Mouse (Mus musculus): Measurements from ENCODE around the gene Gm17545. TPM values are rescaled to one million over a fixed set of nuclear protein-coding genes. Genes with fewer than 3 reads are reported as not detected.

Gene Gm17545
- polyA plus RNA-seq, 1 experiment from 2014 or later: not detected

GRCm38 (mm10) chr9:22478946-22479345 is 24.9 kb downstream of the Gm17545 start:
- no peak for TF ChIP-seq CTCF (IDR thresholded peaks at IDR 0.05; ENCODE audit: low read depth)
- H3K9ac ChIP-seq (ENCODE audit: low read depth, low read length): no peak overlapping the region

GRCm38 (mm10) chr9:22483866-22484561 is 29.9 kb downstream of the Gm17545 start:
- H3K4me2 ChIP-seq (ENCODE audit: low read length): no peak overlapping the region
- no peak overlapping the region for H3K4me3 ChIP-seq (replicated peaks; ENCODE audit: low read depth, low read length)
- no peaks in the 10 kb centered on the region for H3K9me3 ChIP-seq (replicated peaks; ENCODE audit: low read length)
- 93% methylated on average over 8 of the region's 8 CpGs for WGBS
- no peak for DNase-seq (ENCODE audit: low spot score)
- H3K9ac ChIP-seq (ENCODE audit: low read depth, low read length): no peak overlapping the region
- no peaks in the 10 kb centered on the region for H3K27me3 ChIP-seq (ENCODE audit: insufficient read depth, low read length)
- no peaks in the 10 kb centered on the region for H3K4me1 ChIP-seq (replicated peaks; ENCODE audit: insufficient read depth, low read length)
- H3K36me3 ChIP-seq (ENCODE audit: insufficient read depth, low read length): no peaks in the 10 kb centered on the region
- no peak for ATAC-seq (replicated peaks; ENCODE audit: low FRiP score, low read depth)
- H3K27ac ChIP-seq: no peak overlapping the region
- TF ChIP-seq CTCF (IDR thresholded peaks at IDR 0.05; ENCODE audit: low read depth): no peak

More at GRCm38 (mm10) chr9:22478946-22479345, 24.9 kb downstream of the Gm17545 start:
- ATAC-seq (replicated peaks; ENCODE audit: low FRiP score, low read depth) (no peak), DNase-seq (ENCODE audit: low spot score) (no peak)
- H3K4me2 ChIP-seq (ENCODE audit: low read length): no peak overlapping the region
- no peaks in the 10 kb centered on the region for H3K36me3 ChIP-seq (ENCODE audit: insufficient read depth, low read length)
- no peak overlapping the region for H3K4me3 ChIP-seq (replicated peaks; ENCODE audit: low read depth, low read length)
- no peaks in the 10 kb centered on the region for H3K9me3 ChIP-seq (replicated peaks; ENCODE audit: low read length)
- WGBS: 91% methylated on average over 8 of the region's 8 CpGs
- H3K4me1 ChIP-seq (replicated peaks; ENCODE audit: insufficient read depth, low read length): no peaks in the 10 kb centered on the region; the same call in 1 of the 2 replicates
- no peaks in the 10 kb centered on the region for H3K27me3 ChIP-seq (ENCODE audit: insufficient read depth, low read length)
- H3K27ac ChIP-seq: no peak overlapping the region

- DNase-seq (ENCODE audit: low spot score): no peak
- 84% methylated on average over 12 of the region's 12 CpGs for WGBS
- no peak overlapping the region for H3K4me3 ChIP-seq (replicated peaks; ENCODE audit: low read depth, low read length)
Observed at GRCm38 (mm10) chr9:22484562-22485308, 30.6 kb downstream of the Gm17545 start.

GRCm38 (mm10) chr9:22486211-22486610 is 32.1 kb downstream of the Gm17545 start:
- ATAC-seq (replicated peaks; ENCODE audit: low FRiP score, low read depth): no peak
- no peak overlapping the region for H3K27ac ChIP-seq
- H3K4me3 ChIP-seq (replicated peaks; ENCODE audit: low read depth, low read length): no peak overlapping the region
- no peaks in the 10 kb centered on the region for H3K36me3 ChIP-seq (ENCODE audit: insufficient read depth, low read length)
- H3K4me2 ChIP-seq (ENCODE audit: low read length): no peak overlapping the region
- no peak overlapping the region for H3K9ac ChIP-seq (ENCODE audit: low read depth, low read length)
- H3K9me3 ChIP-seq (replicated peaks; ENCODE audit: low read length): no peaks in the 10 kb centered on the region
- 92% methylated on average over 7 of the region's 7 CpGs for WGBS
- H3K4me1 ChIP-seq (replicated peaks; ENCODE audit: insufficient read depth, low read length): no peaks in the 10 kb centered on the region
- H3K27me3 ChIP-seq (ENCODE audit: insufficient read depth, low read length): no peaks in the 10 kb centered on the region
- no peak for TF ChIP-seq CTCF (IDR thresholded peaks at IDR 0.05; ENCODE audit: low read depth)
- no peak for DNase-seq (ENCODE audit: low spot score)

More at GRCm38 (mm10) chr9:22484562-22485308, 30.6 kb downstream of the Gm17545 start:
- H3K4me2 ChIP-seq (ENCODE audit: low read length): no peak overlapping the region
- H3K27me3 ChIP-seq (ENCODE audit: insufficient read depth, low read length): no peaks in the 10 kb centered on the region
- no peak overlapping the region for H3K27ac ChIP-seq
- no peaks in the 10 kb centered on the region for H3K9me3 ChIP-seq (replicated peaks; ENCODE audit: low read length)
- TF ChIP-seq CTCF (IDR thresholded peaks at IDR 0.05; ENCODE audit: low read depth): no peak
- H3K9ac ChIP-seq (ENCODE audit: low read depth, low read length): no peak overlapping the region
- no peaks in the 10 kb centered on the region for H3K4me1 ChIP-seq (replicated peaks; ENCODE audit: insufficient read depth, low read length)
- no peaks in the 10 kb centered on the region for H3K36me3 ChIP-seq (ENCODE audit: insufficient read depth, low read length)
- no peak for ATAC-seq (replicated peaks; ENCODE audit: low FRiP score, low read depth)

GRCm38 (mm10) chr9:22488963-22489362 is 34.9 kb downstream of the Gm17545 start:
- 60% methylated on average over 9 of the region's 9 CpGs for WGBS
- H3K9ac ChIP-seq (ENCODE audit: low read depth, low read length): no peak overlapping the region
- DNase-seq (ENCODE audit: low spot score): no peak
- no peak for TF ChIP-seq CTCF (IDR thresholded peaks at IDR 0.05; ENCODE audit: low read depth)
- no peaks in the 10 kb centered on the region for H3K36me3 ChIP-seq (ENCODE audit: insufficient read depth, low read length)
- no peaks in the 10 kb centered on the region for H3K27me3 ChIP-seq (ENCODE audit: insufficient read depth, low read length)
- no peak overlapping the region for H3K4me3 ChIP-seq (replicated peaks; ENCODE audit: low read depth, low read length)
- H3K27ac ChIP-seq: no peak overlapping the region
- no peak for ATAC-seq (replicated peaks; ENCODE audit: low FRiP score, low read depth)
- no peak overlapping the region for H3K4me2 ChIP-seq (ENCODE audit: low read length)
- H3K4me1 ChIP-seq (replicated peaks; ENCODE audit: insufficient read depth, low read length): no peaks in the 10 kb centered on the region
- H3K9me3 ChIP-seq (replicated peaks; ENCODE audit: low read length): no peaks in the 10 kb centered on the region

GRCm38 (mm10) chr9:22494203-22494807 is 40.2 kb downstream of the Gm17545 start:
- Histone ChIP-seq H3K9ac (ENCODE audit: low read depth, low read length) (no peak overlapping the region), H3K27me3 (ENCODE audit: insufficient read depth, low read length) (no peaks in the 10 kb centered on the region), H3K4me1 (replicated peaks; ENCODE audit: insufficient read depth, low read length) (no peaks in the 10 kb centered on the region), H3K4me3 (replicated peaks; ENCODE audit: low read depth, low read length) (no peak overlapping the region), H3K27ac (no peak overlapping the region), H3K9me3 (replicated peaks; ENCODE audit: low read length) (no peaks in the 10 kb centered on the region), H3K4me2 (ENCODE audit: low read length) (no peak overlapping the region), H3K36me3 (ENCODE audit: insufficient read depth, low read length) (no peaks in the 10 kb centered on the region)
- no peak for ATAC-seq (replicated peaks; ENCODE audit: low FRiP score, low read depth)
- WGBS: 78% methylated on average over 9 of the region's 9 CpGs
- peak; percentile 18; the same call in 1 of the 2 replicates for TF ChIP-seq CTCF (IDR thresholded peaks at IDR 0.05; ENCODE audit: low read depth)
- no peak for DNase-seq (ENCODE audit: low spot score)
